ENCODE assay signal across 16 mouse cellular contexts in genomic region chr16:43072818-43073594, GRCm38 (mm10).
DNase-seq lines count a peak whose midpoint lies in the region; ATAC-seq and TF ChIP-seq lines count a peak whose summit lies in the region.
"Had no signal": no experiment of that assay in that cellular context is flagged by ENCODE, and none has a peak within 500 bp of the region (broad histone marks: within the 10 kb centered on the region; RNA-seq: fewer than 3 reads in every experiment).

No protein-coding gene starts in this region.

- ATAC-seq in kidney, embryonic 14.5 days (ENCODE audit: low FRiP score, low TSS enrichment) = peak; percentile 88
- 0 out of 2 replicates have a peak, but pooled peaks have one; percentile 35 for ATAC-seq in liver, postnatal 0 days
- no peak for ATAC-seq in liver, embryonic 12.5 days
- ATAC-seq in limb, embryonic 14.5 days (ENCODE audit: low FRiP score, low read depth) = peak; percentile 62

- H3K27me3 ChIP-seq in kidney, embryonic 14.5 days (ENCODE audit: control insufficient read depth, insufficient read depth, low read length) = no peaks in the 10 kb centered on the region
- H3K27me3 ChIP-seq in liver, postnatal 0 days (ENCODE audit: insufficient read depth, low read length) = no peaks in the 10 kb centered on the region
- no peaks in the 10 kb centered on the region for H3K27me3 ChIP-seq in liver, embryonic 12.5 days (replicated peaks)
- no peaks in the 10 kb centered on the region for H3K27me3 ChIP-seq in limb, embryonic 14.5 days (ENCODE audit: control insufficient read depth, insufficient read depth, low read length)
- no peaks in the 10 kb centered on the region for H3K27me3 ChIP-seq in cerebellum, adult 2 months (ENCODE audit: control insufficient read depth, insufficient read depth, low read length)
- H3K27me3 ChIP-seq: CH12.LX; embryonic facial prominence, embryonic 12.5 days; limb, embryonic 12.5 days had no signal

- WGBS in kidney, embryonic 14.5 days = 80% methylated on average over 5 of the region's 5 CpGs
- 72% methylated on average over 5 of the region's 5 CpGs for WGBS in liver, postnatal 0 days (ENCODE audit: insufficient replicate concordance)
- WGBS in liver, embryonic 12.5 days (ENCODE audit: insufficient replicate concordance) = 60% methylated on average over 5 of the region's 5 CpGs
- 79% methylated on average over 5 of the region's 5 CpGs for WGBS in limb, embryonic 14.5 days
- WGBS in cerebellum, adult 2 months = 83% methylated on average over 5 of the region's 5 CpGs

- H3K4me2 ChIP-seq in kidney, embryonic 14.5 days (replicated peaks; ENCODE audit: low read depth, low read length) = no peak overlapping the region
- no peak overlapping the region for H3K4me2 ChIP-seq in liver, postnatal 0 days (ENCODE audit: low read depth, low read length)
- H3K4me2 ChIP-seq in liver, embryonic 12.5 days = no peak overlapping the region
- no peak overlapping the region for H3K4me2 ChIP-seq in limb, embryonic 14.5 days (replicated peaks; ENCODE audit: low read depth, low read length, severe bottlenecking)
- H3K4me2 ChIP-seq: embryonic facial prominence, embryonic 12.5 days; limb, embryonic 12.5 days had no signal

- no peak for TF ChIP-seq CTCF in liver, postnatal 0 days (IDR thresholded peaks at IDR 0.05; ENCODE audit: low read depth)
- TF ChIP-seq CTCF in cerebellum, adult 2 months (IDR thresholded peaks at IDR 0.05; ENCODE audit: borderline replicate concordance, insufficient read depth, low read depth, low read length) = no peak

- no peak overlapping the region for H3K27ac ChIP-seq in kidney, embryonic 14.5 days (ENCODE audit: low read depth, low read length)
- no peak overlapping the region for H3K27ac ChIP-seq in liver, postnatal 0 days (ENCODE audit: low read depth)
- no peak overlapping the region for H3K27ac ChIP-seq in liver, embryonic 12.5 days
- H3K27ac ChIP-seq in limb, embryonic 14.5 days (replicated peaks; ENCODE audit: low read depth, low read length) = no peak overlapping the region
- H3K27ac ChIP-seq in cerebellum, adult 2 months (ENCODE audit: insufficient read depth, low read length) = no peak overlapping the region
- H3K27ac ChIP-seq: embryonic facial prominence, embryonic 12.5 days; limb, embryonic 12.5 days had no signal

- no peak overlapping the region for H3K9ac ChIP-seq in kidney, embryonic 14.5 days (ENCODE audit: low read depth, low read length)
- H3K9ac ChIP-seq in liver, postnatal 0 days (replicated peaks) = no peak overlapping the region
- no peak overlapping the region for H3K9ac ChIP-seq in liver, embryonic 12.5 days
- no peak overlapping the region for H3K9ac ChIP-seq in limb, embryonic 14.5 days (ENCODE audit: low read depth, low read length, severe bottlenecking)
- H3K9ac ChIP-seq: embryonic facial prominence, embryonic 12.5 days; limb, embryonic 12.5 days had no signal

- no peaks in the 10 kb centered on the region for H3K36me3 ChIP-seq in kidney, embryonic 14.5 days (ENCODE audit: control insufficient read depth, insufficient read depth, low read length)
- H3K36me3 ChIP-seq in liver, postnatal 0 days (replicated peaks; ENCODE audit: insufficient read depth, low read length) = no peaks in the 10 kb centered on the region
- H3K36me3 ChIP-seq in liver, embryonic 12.5 days = no peaks in the 10 kb centered on the region
- no peaks in the 10 kb centered on the region for H3K36me3 ChIP-seq in limb, embryonic 14.5 days (ENCODE audit: control insufficient read depth, insufficient read depth, low read length)
- H3K36me3 ChIP-seq: embryonic facial prominence, embryonic 12.5 days; limb, embryonic 12.5 days had no signal

- no peak for TF ChIP-seq POLR2A in limb, embryonic 14.5 days (IDR thresholded peaks at IDR 0.05; ENCODE audit: borderline replicate concordance, extremely low read depth, insufficient read depth, insufficient read length)
- no peak for TF ChIP-seq POLR2A in cerebellum, adult 2 months (IDR thresholded peaks at IDR 0.05; ENCODE audit: borderline replicate concordance, insufficient read depth, low read length)

- H3K4me3 ChIP-seq in kidney, embryonic 14.5 days (ENCODE audit: low read length) = no peak overlapping the region
- no peak overlapping the region for H3K4me3 ChIP-seq in liver, postnatal 0 days (ENCODE audit: low read depth, low read length)
- no peak overlapping the region for H3K4me3 ChIP-seq in liver, embryonic 12.5 days
- H3K4me3 ChIP-seq in limb, embryonic 14.5 days (replicated peaks; ENCODE audit: low read length) = no peak overlapping the region
- H3K4me3 ChIP-seq in cerebellum, adult 2 months (replicated peaks; ENCODE audit: insufficient read depth, low read depth, low read length) = no peak overlapping the region
- H3K4me3 ChIP-seq: embryonic facial prominence, embryonic 12.5 days; limb, embryonic 12.5 days had no signal

- TF ChIP-seq EP300 in liver, postnatal 0 days (IDR thresholded peaks at IDR 0.05; ENCODE audit: low read depth) = no peak

- H3K9me3 ChIP-seq in kidney, embryonic 14.5 days (ENCODE audit: control insufficient read depth, low read length) = no peaks in the 10 kb centered on the region
- no peaks in the 10 kb centered on the region for H3K9me3 ChIP-seq in liver, postnatal 0 days (ENCODE audit: low read length)
- no peaks in the 10 kb centered on the region for H3K9me3 ChIP-seq in liver, embryonic 12.5 days (replicated peaks)
- H3K9me3 ChIP-seq in limb, embryonic 14.5 days (ENCODE audit: control insufficient read depth, low read length) = no peaks in the 10 kb centered on the region
- H3K9me3 ChIP-seq: embryonic facial prominence, embryonic 12.5 days; limb, embryonic 12.5 days had no signal

- peak; percentile 25 for DNase-seq in embryo, embryonic 10 days (ENCODE audit: low spot score)
- no peak for DNase-seq in embryo, embryonic 10.5 days (ENCODE audit: low spot score)
- no peak for DNase-seq in kidney, adult 8-10 months
- no peak for DNase-seq in liver, postnatal 0 days
- peak; percentile 29 for DNase-seq in limb, embryonic 14.5 days (ENCODE audit: low spot score)
- no peak for DNase-seq in cerebellum, adult 2 months
- DNase-seq: cerebellum, adult 9-11 months; heart, adult 11 months; kidney, adult 2 months; layer of hippocampus, postnatal 36 days; lung, postnatal 10 days had no signal

- H3K4me1 ChIP-seq in kidney, embryonic 14.5 days (ENCODE audit: control insufficient read depth, insufficient read depth, low read length) = 0 out of 2 replicates have a peak, but pooled peaks cover 4% of the 10 kb centered on the region
- H3K4me1 ChIP-seq in liver, postnatal 0 days (ENCODE audit: insufficient read depth) = 0 out of 2 replicates have a peak, but pooled peaks cover 3% of the 10 kb centered on the region
- no peaks in the 10 kb centered on the region for H3K4me1 ChIP-seq in liver, embryonic 12.5 days
- H3K4me1 ChIP-seq in limb, embryonic 14.5 days (ENCODE audit: control insufficient read depth, insufficient read depth, low read length) = no peaks in the 10 kb centered on the region
- no peaks in the 10 kb centered on the region for H3K4me1 ChIP-seq in cerebellum, adult 2 months (ENCODE audit: control insufficient read depth, insufficient read depth, low read length)
- H3K4me1 ChIP-seq: embryonic facial prominence, embryonic 12.5 days; limb, embryonic 12.5 days had no signal

Comparison
In these comparisons a context has a peak if more than half of its experiments do, and no peak if none do; other contexts are left out.
1. DNase-seq: peak in embryo, embryonic 10 days (single experiment) and limb, embryonic 14.5 days (single experiment); none in embryo, embryonic 10.5 days (single experiment), kidney, adult 8-10 months (0 of 2), liver, postnatal 0 days (single experiment) and cerebellum, adult 2 months (0 of 2).